Mouse (Mus musculus) kidney, adult 8-10 months (tissue): ENCODE measurements at regions not wholly inside any gene's neighbourhood (a gene's known extent, or its start where the extent isn't known, plus 50 kb on each side); places are given as distances from the start of the nearest gene placed in this dataset.

Experiments
- DNase-seq, 2 experiments: peaks; one replicate each; pipeline ENCODE4 v3.0.0; 2022

DNA sequence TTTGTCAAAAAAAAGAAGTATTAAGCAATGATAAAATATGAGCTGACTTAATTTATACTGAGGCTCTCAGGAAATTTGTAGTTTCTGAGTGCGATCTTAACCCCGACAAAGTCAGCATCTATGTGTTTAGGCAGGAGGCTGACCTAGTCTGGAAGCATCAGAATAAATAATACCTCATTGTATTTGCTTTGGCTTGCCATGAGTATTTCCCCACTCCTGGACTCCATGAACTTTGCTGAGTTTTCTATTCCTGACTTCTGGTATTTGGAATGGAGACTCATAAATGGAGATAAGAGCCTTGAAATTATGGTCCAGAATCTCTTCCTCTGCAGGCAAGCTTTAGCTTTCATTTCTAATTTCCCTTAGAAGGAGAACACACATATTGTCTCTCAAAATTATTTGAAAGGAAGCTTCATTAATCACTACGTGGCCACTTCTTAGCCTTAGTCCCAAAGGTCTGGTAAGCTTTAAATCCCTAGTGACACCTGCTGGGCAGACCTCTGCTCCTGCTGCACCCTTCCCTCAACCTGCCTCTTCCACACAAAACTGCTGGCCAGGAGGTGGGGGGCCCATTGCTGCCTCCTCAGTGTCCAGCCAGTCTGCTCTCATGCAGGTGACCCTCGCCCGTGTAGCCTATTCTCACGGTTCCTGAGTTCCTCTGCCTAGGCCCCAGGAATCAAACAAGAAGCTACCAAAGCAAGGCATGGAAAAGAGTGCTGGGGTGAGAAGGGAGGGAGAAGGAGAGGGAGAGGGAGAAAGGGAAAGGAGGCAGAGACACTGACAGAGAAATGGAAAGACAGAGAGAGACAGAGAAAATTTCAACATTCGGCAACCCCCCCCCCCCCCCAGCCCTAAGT is 173.6 kb upstream of the Klf12 start:
- DNase-seq = peak; percentile 38 to 65

DNA sequence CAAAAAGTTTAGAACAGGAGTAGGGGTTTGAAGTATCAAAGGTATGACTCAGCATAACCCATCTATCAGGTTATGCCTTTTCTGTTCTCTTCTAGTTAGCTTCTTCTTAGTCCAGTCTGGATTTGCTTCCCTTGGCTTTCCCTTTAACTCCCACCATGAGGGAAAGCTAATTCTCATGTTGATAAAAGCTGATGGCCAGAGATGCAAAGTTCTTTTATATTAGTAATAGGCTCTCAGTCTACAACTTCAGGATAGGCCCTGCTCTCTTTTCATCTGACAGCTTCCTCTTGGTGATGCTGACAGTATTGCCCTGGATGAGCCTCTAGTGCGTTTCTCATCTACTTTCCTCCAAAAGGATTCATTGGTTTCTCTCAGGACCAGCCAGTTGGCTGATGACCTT is 161.7 kb upstream of the Klf12 start:
- DNase-seq = no peak

DNA sequence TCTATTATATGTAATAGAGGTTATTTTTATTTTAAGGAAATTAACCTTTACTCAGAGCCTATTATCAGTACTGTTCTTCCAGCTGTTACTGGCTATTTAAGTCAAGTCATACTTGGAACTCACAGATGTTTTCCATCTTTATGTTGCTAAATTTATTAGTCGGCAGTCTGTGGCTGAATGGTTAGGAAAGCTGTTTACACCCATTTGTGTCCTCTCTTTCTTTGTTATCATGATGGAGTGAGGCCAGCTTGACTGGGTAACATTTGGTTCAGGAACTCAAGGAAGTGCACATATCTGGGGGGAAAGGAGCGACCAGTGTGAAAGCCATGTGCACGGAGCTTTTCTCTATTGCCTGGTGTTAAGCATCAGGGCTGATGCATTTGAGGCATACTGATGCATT is 160.4 kb upstream of the Klf12 start:
- DNase-seq = no peak

DNA sequence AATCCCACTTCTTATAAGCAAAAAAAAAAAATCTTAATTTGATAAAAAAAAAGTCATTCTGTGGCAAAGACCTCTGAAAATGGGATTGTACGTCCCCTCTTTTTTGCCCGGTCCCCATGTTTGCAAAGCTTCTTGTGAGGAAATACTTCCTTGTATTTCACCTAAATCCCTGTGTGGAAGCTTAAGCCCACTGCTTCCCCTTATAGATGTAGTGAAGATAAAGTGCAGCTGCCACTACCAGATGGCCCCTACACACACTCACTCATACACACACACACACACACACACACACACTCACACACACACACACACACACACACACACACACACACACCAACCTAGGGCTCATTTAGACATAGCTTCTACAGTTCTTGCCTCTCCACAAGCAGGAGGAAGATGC is 159.6 kb upstream of the Klf12 start:
- DNase-seq = no peak

DNA sequence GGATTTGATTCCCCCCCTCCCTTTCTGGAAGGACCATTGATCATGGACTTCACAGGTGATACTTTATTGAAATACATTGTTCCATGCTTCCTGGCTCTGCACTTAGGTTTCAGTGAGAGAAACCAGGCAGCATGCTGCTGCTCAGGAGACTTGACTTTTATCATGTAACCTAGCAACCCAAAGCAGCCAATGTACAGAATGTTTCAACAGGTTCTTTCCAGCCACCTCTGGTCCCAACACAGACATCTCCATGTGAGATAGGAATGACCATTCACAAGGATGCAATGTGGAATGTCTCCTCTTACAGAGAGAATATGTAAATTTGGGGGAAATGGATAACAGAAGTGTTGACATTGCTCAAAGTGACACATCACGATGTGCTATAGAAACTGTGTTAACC is 153.1 kb upstream of the Klf12 start:
- DNase-seq = no peak

DNA sequence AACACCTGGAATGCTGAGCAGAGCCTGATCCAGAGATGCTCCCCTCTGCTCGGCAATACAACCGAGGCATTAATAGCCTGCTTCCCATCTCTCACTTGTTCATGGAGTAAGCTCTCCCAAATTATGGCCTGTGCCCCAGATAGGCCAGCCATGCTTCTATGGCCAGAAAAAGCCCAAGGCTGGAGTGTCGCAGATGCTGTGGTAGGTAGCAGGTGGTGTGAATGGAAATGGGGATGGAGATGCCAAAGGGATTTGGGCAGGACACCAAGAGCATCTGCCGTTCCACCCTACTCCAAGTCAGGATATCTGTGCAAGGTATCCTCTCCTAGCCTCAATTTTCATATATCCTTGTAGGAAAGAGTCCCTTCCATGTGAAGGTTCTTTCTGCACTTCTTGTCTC is 145.2 kb upstream of the Klf12 start:
- DNase-seq = no peak

DNA sequence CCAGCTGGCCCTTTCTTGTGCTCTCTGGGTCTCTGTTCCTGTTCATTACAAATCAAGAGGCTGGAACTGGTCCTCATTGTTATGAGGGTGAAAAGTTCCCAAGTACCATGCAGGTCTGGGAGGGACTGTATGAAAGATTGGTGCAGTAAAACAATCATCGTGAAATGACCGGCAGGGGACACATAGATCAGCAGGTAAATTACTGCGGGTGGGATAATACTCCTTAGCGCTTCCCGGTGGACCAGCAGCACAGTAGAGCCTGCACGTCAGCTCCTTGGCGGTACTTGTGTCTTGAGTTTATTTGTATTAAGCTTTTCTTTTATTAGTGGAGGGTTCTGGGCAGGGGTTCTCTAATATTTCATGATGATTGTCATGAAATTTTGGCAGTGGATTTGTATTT is 141.9 kb upstream of the Klf12 start:
- DNase-seq = no peak

DNA sequence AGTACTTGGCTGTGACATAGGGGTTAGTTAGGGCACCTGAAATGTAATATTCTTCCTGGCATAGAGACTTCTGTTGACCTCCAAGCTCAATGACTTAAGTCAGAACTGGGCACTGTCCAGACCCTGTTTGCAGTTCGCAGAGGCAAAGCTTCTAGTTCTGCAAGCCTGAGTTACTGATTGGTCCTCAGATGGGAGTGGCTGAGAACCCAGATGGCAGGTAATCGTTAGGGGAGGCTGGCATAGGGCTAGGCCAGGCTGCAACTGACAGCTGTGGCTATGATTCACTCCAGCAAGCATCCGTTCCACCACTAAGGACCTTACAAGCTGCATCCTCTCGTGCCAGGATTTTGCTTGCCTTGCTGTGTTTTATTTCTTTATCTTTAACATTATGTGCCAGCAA is 139.3 kb upstream of the Klf12 start:
- no peak for DNase-seq

DNA sequence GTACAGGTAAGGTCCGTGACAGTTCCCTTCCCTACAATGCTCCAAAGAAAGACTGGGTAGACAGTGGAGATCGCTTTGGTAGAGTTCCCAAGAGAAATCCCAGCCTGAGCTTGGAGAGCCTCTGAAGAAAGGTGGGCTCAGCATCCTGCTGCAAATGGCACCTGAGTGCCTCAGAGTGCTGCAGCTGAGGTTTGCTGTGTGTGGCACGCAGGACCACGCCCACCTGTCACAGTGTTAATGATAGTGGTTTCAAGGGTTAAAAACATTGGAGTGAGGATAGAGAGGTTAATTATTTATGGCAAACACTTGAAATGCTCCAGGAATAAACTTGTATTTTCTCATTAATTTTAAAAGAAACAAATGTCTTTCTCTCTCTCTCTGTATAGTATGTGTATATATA is 137.2 kb upstream of the Klf12 start:
- DNase-seq = peak; percentile 29 to 49

DNA sequence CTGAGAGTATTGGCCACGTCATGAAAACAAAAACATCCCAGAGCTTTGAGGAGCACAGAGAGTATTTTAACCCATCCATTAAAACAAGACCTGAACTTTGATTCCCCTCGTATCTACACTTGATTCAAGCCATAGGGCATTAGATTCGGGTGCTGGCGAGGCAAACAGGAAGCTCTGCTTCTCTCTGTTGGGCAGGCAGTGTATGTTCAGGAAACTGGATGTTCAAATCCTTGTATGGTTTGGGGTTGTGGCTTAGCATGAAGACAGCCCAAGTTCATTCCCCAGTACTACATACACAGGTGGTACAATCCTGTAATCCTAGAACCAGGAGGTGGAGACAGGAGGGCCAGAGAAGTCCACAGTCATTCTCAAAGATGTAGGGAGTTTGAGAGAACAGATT is 130.6 kb upstream of the Klf12 start:
- no peak for DNase-seq

DNA sequence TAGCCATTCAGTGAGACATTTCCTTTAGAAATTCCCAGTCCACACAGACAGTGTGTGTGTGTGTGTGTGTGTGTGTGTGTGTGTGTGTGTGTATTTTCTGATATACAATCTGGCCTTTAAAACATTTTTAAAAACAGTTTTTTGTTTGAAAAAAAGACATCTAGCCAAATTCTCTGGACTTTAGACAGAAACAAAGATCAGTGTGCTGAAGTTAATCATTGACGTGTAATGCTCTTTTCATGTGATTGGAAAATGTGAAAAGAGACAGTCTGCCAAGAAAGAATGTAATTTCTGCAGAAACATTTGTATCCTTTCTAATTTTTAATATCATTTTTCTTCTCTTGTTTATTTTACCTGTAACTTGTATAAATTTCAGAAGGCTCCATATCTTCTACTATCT is 127.7 kb upstream of the Klf12 start:
- peak in 1 of 2 experiments; percentile 33 for DNase-seq

DNA sequence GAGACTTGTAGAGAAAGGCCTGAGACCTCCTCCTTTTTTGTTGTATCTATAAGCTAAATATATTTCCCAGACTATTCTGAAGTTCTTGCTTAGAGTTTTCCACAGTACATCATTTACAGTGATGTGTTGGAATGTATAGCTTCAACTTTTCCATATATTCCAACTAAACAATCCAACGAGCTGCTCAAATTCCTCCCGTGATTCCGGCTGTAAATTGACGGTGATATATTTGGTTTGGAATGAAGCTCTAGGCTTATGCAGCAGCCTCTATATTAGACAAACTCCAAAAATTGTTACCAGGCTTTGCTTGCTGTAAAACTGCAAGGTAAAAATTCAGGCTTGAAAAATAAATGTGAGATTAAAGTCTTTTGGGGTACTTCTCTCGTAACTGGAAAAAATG is 112.7 kb upstream of the Klf12 start:
- DNase-seq = no peak

DNA sequence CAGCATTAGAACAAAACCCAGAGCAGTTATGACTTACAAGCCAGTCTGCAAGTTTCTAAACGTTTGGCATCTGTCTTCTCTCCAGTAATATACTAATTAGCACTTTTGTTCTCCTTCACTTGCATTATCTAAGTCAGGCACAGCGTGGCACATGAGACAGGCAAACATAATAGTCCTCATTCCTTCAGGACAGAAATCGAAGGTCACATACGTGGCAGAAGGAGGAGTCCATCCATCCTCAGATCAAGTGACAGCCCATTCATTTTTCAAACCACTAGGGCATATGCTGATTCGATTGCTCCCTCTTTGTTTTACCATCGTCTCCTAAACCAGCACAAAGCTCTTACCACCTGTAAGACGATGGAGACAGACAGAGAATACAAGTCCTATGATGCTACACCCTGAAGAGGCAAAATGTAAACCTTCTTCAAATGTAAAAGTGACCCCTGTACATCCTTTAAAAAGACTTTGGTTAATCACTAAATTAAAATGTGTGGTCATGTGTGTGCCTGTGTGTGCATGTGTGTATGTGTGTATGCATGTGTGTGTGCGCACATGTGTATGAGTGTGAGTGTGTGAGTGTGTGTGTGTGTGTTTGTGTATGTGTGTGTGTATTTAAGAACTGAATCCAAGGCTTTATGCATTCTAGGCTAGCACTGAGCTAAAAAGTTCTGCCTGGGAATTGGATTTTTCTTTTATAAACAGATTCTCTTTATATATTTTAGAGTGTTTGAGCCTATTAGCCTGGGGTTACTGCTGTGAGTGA is 90.9 kb upstream of the Klf12 start:
- DNase-seq = no peak

DNA sequence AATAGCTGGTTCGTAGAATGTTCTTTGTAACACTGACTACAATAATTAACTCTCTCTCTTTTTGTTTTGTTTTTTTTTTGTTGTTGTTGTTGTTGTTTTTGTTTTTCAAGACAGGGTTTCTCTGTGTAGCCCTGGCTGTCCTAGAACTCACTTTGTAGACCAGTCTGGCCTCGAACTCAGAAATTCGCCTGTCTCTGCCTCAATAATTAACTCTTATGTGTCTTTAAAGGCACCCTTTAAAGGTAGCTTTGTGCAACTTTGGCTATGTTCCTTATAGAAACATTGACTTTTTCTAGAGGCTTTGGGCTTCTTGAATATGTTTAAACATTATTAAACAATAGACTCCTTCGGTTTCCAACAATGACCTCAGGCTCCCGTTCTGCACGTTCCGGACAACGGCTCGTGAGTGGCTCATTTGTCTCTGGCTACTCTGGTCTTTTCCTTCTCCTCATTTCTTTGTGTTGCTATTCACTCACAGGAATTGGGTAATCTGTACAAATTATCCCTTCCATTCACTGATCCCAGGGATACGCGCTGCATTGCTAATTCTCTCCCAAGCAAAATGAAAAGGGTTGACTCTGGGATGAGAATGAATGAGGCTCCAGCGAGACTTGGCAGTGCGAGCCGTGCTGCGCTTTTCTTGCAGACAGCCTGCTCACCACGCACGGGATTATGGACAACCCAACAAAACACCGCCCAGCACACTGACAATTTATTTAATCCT is 90.2 kb upstream of the Klf12 start:
- DNase-seq = no peak

DNA sequence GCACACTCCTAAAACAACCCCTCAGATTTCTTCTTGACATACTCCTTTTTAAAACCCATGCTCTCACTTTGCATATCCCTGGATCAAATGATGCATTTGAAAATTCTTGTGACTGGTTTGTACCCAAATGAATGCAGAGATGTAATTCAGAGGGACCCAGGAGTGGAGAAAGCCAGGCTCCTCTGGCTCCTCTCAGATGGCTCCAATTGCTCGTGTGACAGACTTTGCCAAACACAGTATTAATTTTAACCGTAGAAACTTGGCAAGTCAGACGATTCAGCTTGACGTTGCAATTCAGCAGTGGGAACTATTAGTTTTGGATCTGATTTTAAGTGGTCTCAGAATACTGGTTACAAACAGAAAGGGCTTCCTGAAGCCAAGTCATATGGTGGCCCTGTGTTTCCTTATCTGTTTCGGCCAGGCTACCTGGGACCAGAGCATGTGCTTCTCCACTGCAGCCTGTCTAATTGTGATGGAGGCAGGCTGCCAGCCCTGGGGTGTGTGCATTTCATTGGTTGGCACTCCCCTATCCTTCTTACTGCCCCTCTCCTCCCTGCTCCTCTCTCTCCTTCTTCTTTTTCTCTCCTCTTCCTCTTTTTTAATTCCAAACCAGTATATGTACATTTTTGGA is 81.9 kb upstream of the Klf12 start:
- DNase-seq = no peak

DNA sequence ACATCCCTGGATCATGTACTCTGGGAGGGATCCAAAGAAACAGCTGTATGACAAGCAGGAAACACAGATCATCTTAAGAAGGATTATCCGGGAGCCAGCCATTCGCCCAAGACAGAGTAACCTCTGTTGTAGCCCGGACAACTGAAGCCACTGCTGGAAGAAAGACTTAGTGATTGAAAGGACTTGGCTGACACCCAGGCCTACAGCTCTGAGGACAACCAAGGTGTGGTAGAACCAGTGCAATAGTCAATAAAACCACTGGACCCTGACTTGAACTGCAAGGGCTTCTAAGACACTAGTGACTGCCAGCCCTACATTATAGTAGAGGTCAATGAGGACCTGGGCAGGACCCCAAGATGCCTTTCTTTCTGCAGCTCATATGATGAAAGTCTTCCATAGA is 78.3 kb upstream of the Klf12 start:
- DNase-seq = peak; percentile 22 to 33

DNA sequence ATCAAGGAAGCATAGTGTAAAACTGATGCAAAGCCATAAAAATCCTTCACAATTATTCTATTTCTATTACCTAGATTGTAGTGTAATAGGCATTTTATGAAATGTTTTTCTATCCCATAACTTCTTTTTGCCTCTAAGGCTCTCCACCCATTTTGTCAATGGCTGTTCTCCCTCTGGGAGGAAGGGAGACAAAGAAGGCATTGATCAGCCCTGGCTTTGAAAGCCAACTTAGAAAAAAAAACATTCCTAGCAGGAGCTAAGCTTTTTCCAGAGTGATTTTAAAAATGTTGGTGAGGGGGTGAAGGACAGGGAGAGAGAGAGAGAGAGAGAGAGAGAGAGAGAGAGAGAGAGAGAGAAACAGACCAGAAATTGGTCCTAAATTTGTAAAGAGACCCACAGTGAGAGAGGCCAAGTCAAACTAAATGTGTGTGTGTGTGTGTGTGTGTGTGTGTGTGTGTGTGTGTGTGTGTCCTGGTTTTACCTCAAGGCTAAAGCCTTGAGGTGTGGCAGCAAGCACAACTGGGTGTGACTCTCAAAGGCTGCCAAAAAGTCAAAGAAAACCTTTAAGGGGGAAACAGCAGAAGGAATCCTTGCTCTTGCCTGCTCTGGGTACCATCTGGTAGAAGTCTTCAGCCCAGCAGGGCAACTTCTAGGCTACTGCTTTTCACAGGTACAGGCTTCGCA is 77.0 kb upstream of the Klf12 start:
- no peak for DNase-seq

DNA sequence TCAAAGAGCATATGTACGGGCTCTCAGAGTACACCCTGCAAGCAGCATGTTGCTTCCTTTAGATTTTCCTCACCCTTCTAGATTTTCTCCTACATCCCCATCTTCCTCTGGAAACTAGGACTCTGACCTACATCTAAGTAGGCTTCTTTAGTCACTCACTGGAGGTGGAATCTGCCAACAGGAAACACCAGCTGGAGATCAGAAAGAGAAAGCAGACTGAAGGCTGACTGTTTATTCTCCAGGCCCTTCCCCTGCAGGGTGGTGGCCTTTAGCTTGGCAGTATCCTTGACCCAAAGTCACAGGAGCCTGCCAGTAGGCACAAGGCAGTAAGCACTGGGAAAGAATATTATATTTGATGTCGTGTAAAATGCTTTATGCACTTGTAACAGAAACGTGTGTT is 75.4 kb upstream of the Klf12 start:
- DNase-seq = no peak

DNA sequence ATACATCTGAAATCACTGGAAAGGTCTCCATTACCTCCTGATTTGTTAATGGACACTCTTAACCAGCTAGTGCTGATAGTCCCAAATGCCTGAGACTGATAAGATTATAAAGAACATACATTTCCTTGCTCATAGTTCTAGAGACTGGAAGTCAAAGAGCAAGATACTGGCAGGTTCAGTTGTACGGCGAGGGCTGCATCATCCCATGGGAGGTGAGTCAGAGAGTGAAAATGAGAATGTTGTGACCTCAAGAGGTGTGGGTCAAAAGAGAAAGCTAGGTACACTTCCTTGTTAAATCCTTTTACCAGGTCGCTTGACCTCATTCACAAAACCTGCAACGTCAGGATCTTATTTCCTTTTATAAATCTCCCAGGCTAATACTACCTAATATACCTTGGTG is 72.7 kb upstream of the Klf12 start:
- DNase-seq = no peak

DNA sequence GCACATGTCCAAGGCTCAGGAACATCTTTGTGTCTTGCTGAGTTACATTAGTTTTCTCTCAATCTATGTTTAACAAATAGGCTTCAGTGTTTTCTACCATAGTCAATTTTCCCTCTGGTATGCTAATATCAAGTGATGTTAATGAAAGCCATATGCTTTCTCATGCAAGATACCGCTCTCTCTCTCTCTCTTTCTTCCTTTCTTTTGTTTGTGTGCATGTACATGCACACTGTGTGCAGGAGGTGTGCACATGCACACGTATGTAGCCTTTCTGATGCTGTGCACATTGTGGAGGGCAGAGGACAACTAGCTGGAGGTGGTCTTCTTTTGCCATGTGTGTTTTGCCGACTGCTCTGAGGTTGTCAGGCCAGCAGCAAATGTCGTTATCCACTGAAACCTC is 69.0 kb upstream of the Klf12 start:
- no peak for DNase-seq

DNA sequence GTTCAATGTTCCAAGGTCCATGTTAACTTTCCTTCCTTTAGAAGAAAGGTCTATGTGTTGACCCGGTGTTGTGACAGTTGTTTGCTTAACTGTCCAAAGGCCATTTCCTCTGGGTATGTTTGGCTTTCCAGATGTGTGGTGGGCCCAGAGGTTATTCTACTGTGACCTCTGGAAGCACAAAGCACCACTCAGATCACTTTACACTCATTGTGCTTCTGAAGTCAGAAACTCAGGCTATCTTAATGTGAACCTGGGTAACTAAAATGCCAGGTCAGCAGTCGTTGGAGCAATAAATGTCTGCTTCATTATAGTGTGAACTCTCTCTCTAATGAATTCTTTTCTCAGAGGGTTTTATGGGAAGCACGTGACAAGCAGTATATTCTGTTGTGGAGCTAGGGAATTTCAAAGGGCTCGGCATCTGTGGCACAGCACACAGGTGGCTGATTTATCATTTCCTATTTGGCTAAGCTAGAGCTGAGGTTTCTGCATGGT is 68.5 kb upstream of the Klf12 start:
- DNase-seq = no peak

DNA sequence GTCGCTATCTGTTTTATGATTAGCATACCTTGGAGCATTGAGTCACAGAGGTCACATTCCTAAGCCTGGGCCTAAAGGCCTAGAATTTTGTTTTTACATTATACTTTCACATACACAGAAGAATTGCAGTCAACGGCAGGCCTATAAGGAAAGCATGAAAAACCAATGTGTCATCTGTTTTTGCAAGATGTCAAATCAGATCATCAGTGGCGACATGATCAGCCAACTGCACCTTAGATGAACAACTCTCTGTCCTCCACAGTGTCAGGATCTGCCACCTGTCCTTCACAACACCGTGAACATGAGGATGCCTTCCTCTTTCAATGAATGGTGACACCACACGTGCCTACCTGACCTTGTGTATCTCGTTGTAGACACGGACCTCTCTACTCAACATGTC is 66.5 kb upstream of the Klf12 start:
- no peak for DNase-seq
